Mouse (Mus musculus): ENCODE measurements around the gene Palld. TPM values are rescaled to one million over a fixed set of nuclear protein-coding genes. Genes with fewer than 3 reads are reported as not detected.
A peak's percentile ranks its signal among the peaks of the same experiment; 100 is the strongest.

Palld gene
- polyA plus RNA-seq, 1 experiment from 2014 or later = 71.1 TPM

- Histone ChIP-seq H3K27me3 (ENCODE audit: low read depth, poor library complexity, severe bottlenecking) (no peaks in the 10 kb centered on the region), H3K27ac (no peak overlapping the region), H3K36me3 (no peaks in the 10 kb centered on the region), H3K9me3 (replicated peaks) (no peaks in the 10 kb centered on the region), H3K4me1 (peaks cover 17% of the 10 kb centered on the region), H3K4me3 (no peak overlapping the region)
- no peak for DNase-seq (ENCODE audit: low spot score)
- WGBS = 83% methylated on average over 5 of the region's 5 CpGs
These were observed 55.0 kb downstream of the Palld start for GRCm38 (mm10) chr8:61847494-61847893.

GRCm38 (mm10) chr8:61844992-61845391 lies 57.5 kb downstream of the Palld start:
- H3K9me3 ChIP-seq (replicated peaks) = no peaks in the 10 kb centered on the region
- no peaks in the 10 kb centered on the region for H3K27me3 ChIP-seq (ENCODE audit: low read depth, poor library complexity, severe bottlenecking)
- H3K36me3 ChIP-seq = no peaks in the 10 kb centered on the region
- H3K27ac ChIP-seq = no peak overlapping the region
- DNase-seq (ENCODE audit: low spot score) = no peak
- H3K4me1 ChIP-seq = peaks cover 20% of the 10 kb centered on the region
- H3K4me3 ChIP-seq = no peak overlapping the region
- WGBS = 93% methylated on average over 2 of the region's 2 CpGs

- H3K36me3 ChIP-seq = no peaks in the 10 kb centered on the region
- no peak for DNase-seq (ENCODE audit: low spot score)
- H3K27ac ChIP-seq = no peak overlapping the region
- no peaks in the 10 kb centered on the region for H3K27me3 ChIP-seq (ENCODE audit: low read depth, poor library complexity, severe bottlenecking)
- peaks cover 20% of the 10 kb centered on the region for H3K4me1 ChIP-seq
- no peaks in the 10 kb centered on the region for H3K9me3 ChIP-seq (replicated peaks)
- H3K4me3 ChIP-seq = no peak overlapping the region
- 77% methylated on average over 4 of the region's 4 CpGs for WGBS
These were observed 57.9 kb downstream of the Palld start for GRCm38 (mm10) chr8:61844575-61844974.

GRCm38 (mm10) chr8:61843776-61844175 lies 58.7 kb downstream of the Palld start:
- H3K27me3 ChIP-seq (ENCODE audit: low read depth, poor library complexity, severe bottlenecking) = no peaks in the 10 kb centered on the region
- H3K4me3 ChIP-seq = no peak overlapping the region
- no peak overlapping the region for H3K27ac ChIP-seq
- DNase-seq (ENCODE audit: low spot score) = no peak
- WGBS = 89% methylated on average over 8 of the region's 8 CpGs
- no peaks in the 10 kb centered on the region for H3K36me3 ChIP-seq
- H3K4me1 ChIP-seq = peaks cover 17% of the 10 kb centered on the region
- H3K9me3 ChIP-seq (replicated peaks) = no peaks in the 10 kb centered on the region

- no peak for DNase-seq (ENCODE audit: low spot score)
These were observed 69.3 kb downstream of the Palld start for GRCm38 (mm10) chr8:61833211-61833610.

GRCm38 (mm10) chr8:61831944-61832343 lies 70.5 kb downstream of the Palld start:
- H3K27ac ChIP-seq = no peak overlapping the region
- H3K4me3 ChIP-seq = no peak overlapping the region
- 84% methylated on average over 4 of the region's 4 CpGs for WGBS
- DNase-seq (ENCODE audit: low spot score) = no peak
- no peaks in the 10 kb centered on the region for H3K27me3 ChIP-seq (ENCODE audit: low read depth, poor library complexity, severe bottlenecking)
- no peaks in the 10 kb centered on the region for H3K9me3 ChIP-seq (replicated peaks)
- H3K4me1 ChIP-seq = peaks cover 21% of the 10 kb centered on the region
- H3K36me3 ChIP-seq = no peaks in the 10 kb centered on the region

More at GRCm38 (mm10) chr8:61833211-61833610, 69.3 kb downstream of the Palld start:
- no peaks in the 10 kb centered on the region for H3K9me3 ChIP-seq (replicated peaks)
- no peaks in the 10 kb centered on the region for H3K27me3 ChIP-seq (ENCODE audit: low read depth, poor library complexity, severe bottlenecking)
- no peaks in the 10 kb centered on the region for H3K36me3 ChIP-seq
- no peak overlapping the region for H3K4me3 ChIP-seq
- WGBS = 90% methylated on average over 3 of the region's 3 CpGs
- peaks cover 21% of the 10 kb centered on the region for H3K4me1 ChIP-seq
- H3K27ac ChIP-seq = no peak overlapping the region

- no peak overlapping the region for H3K4me3 ChIP-seq
- no peaks in the 10 kb centered on the region for H3K36me3 ChIP-seq
- DNase-seq (ENCODE audit: low spot score) = peak; percentile 47
- H3K27me3 ChIP-seq (ENCODE audit: low read depth, poor library complexity, severe bottlenecking) = no peaks in the 10 kb centered on the region
- H3K9me3 ChIP-seq (replicated peaks) = no peaks in the 10 kb centered on the region
- peaks cover 21% of the 10 kb centered on the region for H3K4me1 ChIP-seq
- H3K27ac ChIP-seq = no peak overlapping the region
- 17% methylated on average over 6 of the region's 6 CpGs for WGBS
These were observed 71.7 kb downstream of the Palld start for GRCm38 (mm10) chr8:61830821-61831220.

GRCm38 (mm10) chr8:61824563-61824962 lies 77.9 kb downstream of the Palld start:
- no peaks in the 10 kb centered on the region for H3K36me3 ChIP-seq
- DNase-seq (ENCODE audit: low spot score) = no peak
- H3K9me3 ChIP-seq (replicated peaks) = no peaks in the 10 kb centered on the region
- H3K27me3 ChIP-seq (ENCODE audit: low read depth, poor library complexity, severe bottlenecking) = no peaks in the 10 kb centered on the region
- H3K4me1 ChIP-seq = peaks cover 23% of the 10 kb centered on the region
- WGBS = 85% methylated on average over 3 of the region's 3 CpGs
- H3K27ac ChIP-seq = no peak overlapping the region
- H3K4me3 ChIP-seq = no peak overlapping the region

- H3K27ac ChIP-seq = no peak overlapping the region
- no peaks in the 10 kb centered on the region for H3K36me3 ChIP-seq
- no peak overlapping the region for H3K4me3 ChIP-seq
- no peaks in the 10 kb centered on the region for H3K9me3 ChIP-seq (replicated peaks)
- WGBS = 66% methylated on average over 5 of the region's 5 CpGs
- H3K4me1 ChIP-seq = peaks cover 23% of the 10 kb centered on the region
- DNase-seq (ENCODE audit: low spot score) = no peak
- no peaks in the 10 kb centered on the region for H3K27me3 ChIP-seq (ENCODE audit: low read depth, poor library complexity, severe bottlenecking)
These were observed 79.3 kb downstream of the Palld start for GRCm38 (mm10) chr8:61823157-61823556.

- Histone ChIP-seq H3K27ac (no peak overlapping the region), H3K4me3 (no peak overlapping the region), H3K27me3 (ENCODE audit: low read depth, poor library complexity, severe bottlenecking) (no peaks in the 10 kb centered on the region), H3K9me3 (replicated peaks) (no peaks in the 10 kb centered on the region), H3K4me1 (no peaks in the 10 kb centered on the region), H3K36me3 (no peaks in the 10 kb centered on the region)
- 91% methylated on average over 2 of the region's 2 CpGs for WGBS
- no peak for DNase-seq (ENCODE audit: low spot score)
These were observed 98.7 kb downstream of the Palld start for GRCm38 (mm10) chr8:61803764-61804163.

GRCm38 (mm10) chr8:61802840-61803239 lies 99.7 kb downstream of the Palld start:
- no peaks in the 10 kb centered on the region for H3K4me1 ChIP-seq
- no peak overlapping the region for H3K4me3 ChIP-seq
- DNase-seq (ENCODE audit: low spot score) = no peak
- no peaks in the 10 kb centered on the region for H3K36me3 ChIP-seq
- H3K27ac ChIP-seq = no peak overlapping the region
- H3K27me3 ChIP-seq (ENCODE audit: low read depth, poor library complexity, severe bottlenecking) = no peaks in the 10 kb centered on the region
- WGBS = 89% methylated on average over 2 of the region's 2 CpGs
- H3K9me3 ChIP-seq (replicated peaks) = no peaks in the 10 kb centered on the region

- no peaks in the 10 kb centered on the region for H3K4me1 ChIP-seq
- no peaks in the 10 kb centered on the region for H3K27me3 ChIP-seq (ENCODE audit: low read depth, poor library complexity, severe bottlenecking)
- no peak for DNase-seq (ENCODE audit: low spot score)
- no peaks in the 10 kb centered on the region for H3K36me3 ChIP-seq
- H3K4me3 ChIP-seq = no peak overlapping the region
- no peak overlapping the region for H3K27ac ChIP-seq
- WGBS = 76% methylated on average over 1 of the region's 1 CpGs
- H3K9me3 ChIP-seq (replicated peaks) = no peaks in the 10 kb centered on the region
These were observed 105.0 kb downstream of the Palld start for GRCm38 (mm10) chr8:61797391-61797947.

- no peak for DNase-seq (ENCODE audit: low spot score)
- Histone ChIP-seq H3K27ac (no peak overlapping the region), H3K9me3 (replicated peaks) (no peaks in the 10 kb centered on the region), H3K4me1 (no peaks in the 10 kb centered on the region), H3K4me3 (no peak overlapping the region), H3K36me3 (no peaks in the 10 kb centered on the region), H3K27me3 (ENCODE audit: low read depth, poor library complexity, severe bottlenecking) (no peaks in the 10 kb centered on the region)
- 92% methylated on average over 7 of the region's 7 CpGs for WGBS
These were observed 105.9 kb downstream of the Palld start for GRCm38 (mm10) chr8:61796537-61797050.

GRCm38 (mm10) chr8:61789946-61790345 lies 112.5 kb downstream of the Palld start:
- 82% methylated on average over 3 of the region's 3 CpGs for WGBS
- no peak for DNase-seq (ENCODE audit: low spot score)
- no peak overlapping the region for H3K27ac ChIP-seq

More at GRCm38 (mm10) chr8:61789946-61790345, 112.5 kb downstream of the Palld start:
- Histone ChIP-seq H3K9me3 (replicated peaks) (no peaks in the 10 kb centered on the region), H3K36me3 (no peaks in the 10 kb centered on the region), H3K4me3 (no peak overlapping the region), H3K4me1 (no peaks in the 10 kb centered on the region), H3K27me3 (ENCODE audit: low read depth, poor library complexity, severe bottlenecking) (no peaks in the 10 kb centered on the region)
